Mouse (Mus musculus): ENCODE data around the gene Adck1.

DNA sequence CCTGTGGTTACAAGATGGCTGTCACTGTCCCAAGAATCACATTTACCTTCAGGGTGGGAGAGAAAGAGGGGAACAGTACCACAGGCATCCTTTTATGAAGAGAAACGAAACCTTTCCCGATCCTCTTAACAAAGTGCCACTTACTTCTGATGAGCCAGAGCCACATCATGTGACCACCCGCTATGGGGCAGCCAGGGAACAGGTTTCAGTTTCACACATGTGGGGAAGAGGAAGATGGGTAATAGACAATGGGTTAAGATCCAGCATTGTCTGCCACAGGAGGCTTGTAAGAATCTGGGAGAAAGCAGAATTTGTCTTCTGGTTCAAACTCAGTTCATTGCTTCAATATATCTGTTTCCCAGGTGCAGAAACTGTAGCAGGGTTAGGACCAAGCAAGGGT is 85.1 kb downstream of the Adck1 start:
- no peak for TF ChIP-seq CTCF (conservative IDR thresholded peaks at IDR 0.05; ENCODE audit: insufficient read depth, insufficient read length, low read depth, low read length)
- no peak for TF ChIP-seq POLR2A (IDR thresholded peaks at IDR 0.05; ENCODE audit: low read depth, low read length)

All from kidney, adult 2 months (tissue).